Mouse (Mus musculus): ENCODE data around the gene Tspan17.
"Not testable (repeated sequence)": the region's sequence is repeated elsewhere in the genome, so short reads cannot be mapped to it uniquely, and the experiment has no call there.

Tspan17 gene

GRCm38 (mm10) chr13:54765281-54766191 is 23.6 kb upstream of the Tspan17 start:
- peak in 1 of 2 experiments; percentile 4 for DNase-seq

GRCm38 (mm10) chr13:54766192-54766768 is 22.9 kb upstream of the Tspan17 start, which contains the start of gene Sncb:
Gene Sncb, minus strand, starts transcription at chr13:54766595.
- peak; percentile 72 to 74 for DNase-seq

DNA sequence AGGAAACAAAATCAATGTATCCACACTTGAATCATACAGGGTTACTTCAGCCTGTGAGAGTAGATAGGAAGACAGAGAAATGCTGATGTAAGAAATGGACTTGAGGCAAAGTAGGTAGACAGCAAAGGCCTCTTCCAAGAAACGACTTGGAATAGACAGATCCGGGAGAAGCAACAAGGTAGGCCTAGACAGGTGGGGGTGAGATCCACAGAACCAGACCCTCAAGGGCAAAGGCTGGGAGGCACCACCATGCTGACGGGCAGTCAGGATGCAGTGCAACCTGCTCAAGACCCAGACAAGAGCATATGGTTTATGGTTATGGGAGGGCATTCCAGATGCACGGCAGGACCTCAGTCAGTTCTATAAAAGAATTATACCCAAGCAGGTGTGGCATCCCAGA is 22.2 kb upstream of the Tspan17 start:
- DNase-seq = no peak

- peak; percentile 41 to 49 for DNase-seq
These were observed 8.6 kb upstream of the Tspan17 start for GRCm38 (mm10) chr13:54780592-54780991.

- no peak for DNase-seq
These were observed 8.1 kb upstream of the Tspan17 start for GRCm38 (mm10) chr13:54781086-54781485.

GRCm38 (mm10) chr13:54783235-54783634 is 5.9 kb upstream of the Tspan17 start:
- no peak for DNase-seq

GRCm38 (mm10) chr13:54783698-54784097 is 5.5 kb upstream of the Tspan17 start, which contains the start of gene Eif4e1b:
Gene Eif4e1b, plus strand, starts transcription at chr13:54783998.
- no peak for DNase-seq

GRCm38 (mm10) chr13:54787591-54787990 is 1.6 kb upstream of the Tspan17 start:
- DNase-seq = not testable (repeated sequence)

- peak; percentile 62 to 75 for DNase-seq
These were observed 602 bp downstream of the Tspan17 start for GRCm38 (mm10) chr13:54789561-54790397.

DNA sequence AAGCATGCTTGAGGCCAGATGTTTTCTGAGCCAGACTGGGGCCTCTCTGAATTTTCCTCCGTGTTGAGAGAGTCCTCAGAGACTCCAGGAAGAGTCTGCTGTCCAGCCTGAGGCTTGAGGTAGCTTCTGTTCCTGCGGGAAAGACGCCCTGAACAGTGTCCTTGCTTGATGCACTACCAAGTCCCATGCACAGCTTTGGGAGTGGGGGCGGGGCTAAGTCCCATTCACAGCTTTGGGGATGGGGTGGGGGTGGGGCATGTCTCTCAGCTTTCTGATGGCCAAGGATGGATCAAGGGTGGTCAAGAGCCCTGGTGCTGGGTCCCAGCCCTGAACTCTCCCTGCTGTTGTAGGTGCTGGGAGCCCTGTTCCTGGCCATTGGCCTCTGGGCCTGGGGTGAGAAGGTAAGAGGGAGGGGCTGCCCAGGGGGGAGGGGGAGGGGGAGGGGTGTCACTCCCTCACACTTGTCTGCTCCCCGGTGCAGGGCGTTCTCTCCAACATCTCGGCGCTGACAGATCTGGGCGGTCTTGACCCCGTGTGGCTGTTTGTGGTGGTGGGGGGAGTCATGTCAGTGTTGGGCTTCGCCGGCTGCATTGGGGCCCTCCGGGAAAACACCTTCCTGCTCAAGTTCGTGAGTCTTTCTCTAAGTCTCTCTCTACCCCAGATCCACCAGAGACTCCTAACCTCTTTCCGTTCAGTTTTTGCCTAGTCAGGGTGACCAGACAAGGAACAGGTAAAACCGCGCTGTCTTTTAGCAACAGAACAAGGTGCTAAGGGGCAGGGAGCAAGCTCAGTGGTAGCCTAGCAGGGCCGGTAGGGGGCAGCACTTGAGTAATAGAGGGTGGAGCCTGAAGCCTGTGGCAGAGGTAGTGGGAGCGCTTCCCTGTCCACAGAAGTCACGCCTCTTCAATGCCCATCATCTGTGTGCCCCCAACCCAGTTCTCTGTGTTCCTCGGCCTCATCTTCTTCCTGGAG is 3.4 kb downstream of the Tspan17 start:
- DNase-seq = peak; percentile 43 to 50

DNA sequence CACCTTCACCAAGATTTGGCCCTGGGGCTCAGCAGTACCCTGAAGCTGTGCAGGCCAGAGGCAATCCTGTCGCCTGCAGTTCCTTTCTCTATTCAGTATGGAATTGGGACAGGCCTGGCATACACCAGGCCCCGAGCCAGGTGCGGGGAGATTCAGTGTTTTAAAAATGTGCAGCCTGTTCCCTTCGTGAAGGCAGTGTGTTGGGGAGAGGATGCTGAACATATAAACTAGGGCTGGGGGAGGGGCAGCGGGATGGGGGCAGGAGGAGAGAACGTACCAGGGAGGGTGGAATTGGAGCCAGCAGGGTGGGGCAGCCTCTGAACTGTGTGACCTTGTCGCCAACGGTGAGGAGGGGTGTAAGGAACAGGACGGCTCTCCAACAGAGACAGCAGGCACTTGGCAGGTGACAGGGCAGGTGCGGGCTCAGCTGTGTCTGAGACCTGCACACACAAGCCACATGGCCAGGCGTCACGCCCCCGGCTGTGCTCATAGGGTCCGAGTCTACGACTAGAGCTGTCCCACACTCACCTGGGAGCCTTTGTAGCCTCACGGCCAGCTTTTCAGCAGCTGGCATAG is 4.9 kb downstream of the Tspan17 start:
- no peak for DNase-seq

GRCm38 (mm10) chr13:54794843-54795242 is 5.7 kb downstream of the Tspan17 start:
- DNase-seq = no peak

- DNase-seq = peak; percentile 52 to 61
These were observed 8.2 kb downstream of the Tspan17 start for GRCm38 (mm10) chr13:54797356-54797755.

GRCm38 (mm10) chr13:54797861-54798643 is 8.9 kb downstream of the Tspan17 start:
- DNase-seq = no peak

DNA sequence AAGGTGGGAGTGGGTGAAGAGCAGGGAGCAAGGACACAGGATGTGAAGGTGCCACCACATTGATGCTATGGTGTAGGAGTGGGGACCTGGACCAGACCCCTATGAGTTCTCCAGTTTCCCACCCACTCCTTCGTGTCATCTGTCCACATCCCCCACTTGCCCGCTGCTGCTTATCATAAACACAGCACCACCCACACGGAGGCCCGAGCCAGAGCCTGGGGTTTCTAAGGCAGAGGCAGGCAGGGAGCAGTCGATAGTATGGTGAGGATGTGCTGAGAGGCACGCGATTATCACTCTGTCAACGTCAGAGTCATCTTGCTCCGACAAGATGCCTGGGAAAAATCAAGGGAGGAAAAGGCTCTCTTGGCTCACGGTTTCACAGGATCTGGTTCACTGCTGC is 9.6 kb downstream of the Tspan17 start:
- no peak for DNase-seq

- DNase-seq = peak; percentile 84 to 85
These were observed 10.5 kb downstream of the Tspan17 start for GRCm38 (mm10) chr13:54799701-54800100.

- no peak for DNase-seq
These were observed 11.0 kb downstream of the Tspan17 start for GRCm38 (mm10) chr13:54800206-54800605.

- no peak for DNase-seq
These were observed 13.8 kb downstream of the Tspan17 start for GRCm38 (mm10) chr13:54803010-54803409.

DNA sequence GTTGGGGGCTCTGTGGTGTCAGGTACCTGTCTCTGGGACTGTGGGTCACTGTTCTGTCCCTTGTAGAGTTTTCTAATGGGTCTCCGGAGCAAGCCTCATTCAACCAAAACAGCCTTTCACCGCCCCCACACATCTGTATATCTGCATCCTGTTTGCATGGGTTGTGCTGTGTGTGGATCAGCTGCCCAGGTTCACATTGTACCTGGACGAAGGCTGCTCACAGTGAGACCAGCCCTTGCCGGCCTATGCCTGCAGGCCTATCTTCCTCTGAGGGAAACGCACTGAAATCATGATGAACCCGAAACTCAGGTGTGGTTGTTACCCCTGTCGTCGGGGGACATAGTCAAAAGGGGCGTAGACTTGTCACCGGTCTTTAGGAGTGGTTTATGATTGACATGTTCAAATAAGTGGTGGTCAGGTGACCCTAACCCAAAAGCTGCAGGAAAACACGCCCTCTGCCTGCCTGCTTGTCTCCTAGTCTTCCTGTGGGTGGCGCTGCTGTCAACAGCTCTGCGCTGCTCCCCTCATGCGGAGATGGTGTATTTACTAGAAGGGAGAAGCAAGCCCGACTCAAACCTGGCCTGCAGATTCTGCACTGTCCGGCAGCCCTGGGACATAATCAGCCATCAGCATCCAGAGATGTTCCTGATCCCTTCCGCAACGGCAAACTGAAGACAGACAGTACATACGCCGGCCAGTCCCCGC is 16.1 kb downstream of the Tspan17 start:
- peak; percentile 19 to 35 for DNase-seq

GRCm38 (mm10) chr13:54806434-54806976 is 17.3 kb downstream of the Tspan17 start:
- no peak for DNase-seq
